Mouse (Mus musculus): ENCODE data around the gene Il24.

- no peak for TF ChIP-seq CTCF (IDR thresholded peaks at IDR 0.05; ENCODE audit: control insufficient read depth, insufficient read depth, insufficient replicate concordance, low read depth, low read length)
- no peak for TF ChIP-seq POLR2A (IDR thresholded peaks at IDR 0.05; ENCODE audit: control insufficient read depth, low read depth, low read length)
Measured at GRCm38 (mm10) chr1:130844516-130844915, 42.7 kb downstream of the Il24 start.
